Mouse (Mus musculus) mesoderm, embryonic 11.5 days (tissue): ENCODE data around the gene Slu7.
A peak's percentile ranks its signal among the peaks of the same experiment; 100 is the strongest.

Experiments used
- DNase-seq: peaks from one replicate; pipeline ENCODE4 v3.0.0-alpha.2; 2012; ENCODE audit warnings: low read depth, low spot score

Gene Slu7

GRCm38 (mm10) chr11:43433254-43434023 is at the start of gene Slu7:
Slu7 (plus strand) TSS chr11:43433744.
- DNase-seq, result peak; percentile 87

- DNase-seq, result peak; percentile 56
Observed at GRCm38 (mm10) chr11:43385055-43385649, 48.4 kb upstream of the Slu7 start.

GRCm38 (mm10) chr11:43385716-43386115 is 47.8 kb upstream of the Slu7 start:
- peak; percentile 37 for DNase-seq

- no peak for DNase-seq
Observed at GRCm38 (mm10) chr11:43387004-43387880, 46.3 kb upstream of the Slu7 start.

GRCm38 (mm10) chr11:43388122-43389097 is 45.1 kb upstream of the Slu7 start:
- no peak for DNase-seq

GRCm38 (mm10) chr11:43389118-43389517 is 44.4 kb upstream of the Slu7 start:
- no peak for DNase-seq

GRCm38 (mm10) chr11:43392757-43393156 is 40.8 kb upstream of the Slu7 start:
- no peak for DNase-seq

- DNase-seq, result no peak
Observed at GRCm38 (mm10) chr11:43393325-43393724, 40.2 kb upstream of the Slu7 start.

GRCm38 (mm10) chr11:43395073-43395948 is 38.2 kb upstream of the Slu7 start:
- DNase-seq, result no peak

- no peak for DNase-seq
Observed at GRCm38 (mm10) chr11:43396246-43396645, 37.3 kb upstream of the Slu7 start.

- DNase-seq, result no peak
Observed at GRCm38 (mm10) chr11:43396672-43397071, 36.9 kb upstream of the Slu7 start.

- DNase-seq, result no peak
Observed at GRCm38 (mm10) chr11:43399297-43399696, 34.2 kb upstream of the Slu7 start.

GRCm38 (mm10) chr11:43400131-43400530 is 33.4 kb upstream of the Slu7 start:
- DNase-seq, result no peak

GRCm38 (mm10) chr11:43404150-43404807 is 29.3 kb upstream of the Slu7 start:
- no peak for DNase-seq

GRCm38 (mm10) chr11:43408888-43409287 is 24.7 kb upstream of the Slu7 start:
- no peak for DNase-seq

- DNase-seq, result no peak
Observed at GRCm38 (mm10) chr11:43410291-43410690, 23.3 kb upstream of the Slu7 start.

GRCm38 (mm10) chr11:43411413-43411812 is 22.1 kb upstream of the Slu7 start:
- DNase-seq, result peak; percentile 78

- peak; percentile 80 for DNase-seq
Observed at GRCm38 (mm10) chr11:43412771-43413451, 20.6 kb upstream of the Slu7 start.

- no peak for DNase-seq
Observed at GRCm38 (mm10) chr11:43417201-43417600, 16.3 kb upstream of the Slu7 start.
